Mouse (Mus musculus) MEL (cell line): ENCODE measurements around the gene Ilf3.

Experiments
- CTCF ChIP-seq, 3 experiments: IDR thresholded peaks in 2 of 3; conservative IDR thresholded peaks in 1 of 3; 2 replicates each; pipeline ENCODE4 v1.5.1; 2011 to 2012; ENCODE audit warnings: low read length in 3 of 3, low read depth in 2 of 3, mild to moderate bottlenecking in 2 of 3, improper control_type of control experiment in 1 of 3, inconsistent platforms in 1 of 3, mixed read lengths in 1 of 3, moderate library complexity in 1 of 3; ENCODE audit not compliant: control insufficient read depth in 1 of 3, insufficient read depth in 1 of 3, poor library complexity in 1 of 3, severe bottlenecking in 1 of 3
- ELF1 ChIP-seq: IDR thresholded peaks from 2 replicates; pipeline ENCODE4 v1.6.1; 2014; ENCODE audit warnings: low read depth, mild to moderate bottlenecking, inconsistent platforms, low read length, improper control_type of control experiment, moderate library complexity
- EP300 ChIP-seq, 2 experiments: IDR thresholded peaks; 2 replicates each; pipeline ENCODE4 v1.6.1; 2011; ENCODE audit warnings: improper control_type of control experiment in 2 of 2, low read length in 2 of 2, low read depth in 1 of 2, mild to moderate bottlenecking in 1 of 2

- TF ChIP-seq EP300 (IDR thresholded peaks at IDR 0.05; ENCODE audit: low read depth in 1 of 2, low read length in 2 of 2) (no peak), ELF1 (no peak), CTCF (IDR thresholded peaks at IDR 0.05 in 2 of 3, conservative IDR thresholded peaks at IDR 0.05 in 1 of 3; ENCODE audit: control insufficient read depth in 1 of 3, insufficient read depth in 1 of 3, low read depth in 2 of 3, low read length in 3 of 3, poor library complexity in 1 of 3, severe bottlenecking in 1 of 3) (no peak)
Observed at GRCm38 (mm10) chr9:21417866-21418265, 50.2 kb downstream of the Ilf3 start.
